In genomic region chr7:45341303-45341702, GRCm38 (mm10) we compare ENCODE assay signal across 8 mouse cellular contexts. TPM values are rescaled to one million over a fixed set of nuclear protein-coding genes. Genes with fewer than 3 reads are reported as not detected.
DNase-seq lines count a peak whose midpoint lies in the region; ATAC-seq and TF ChIP-seq lines count a peak whose summit lies in the region.

No protein-coding gene starts in this region.

- 5% methylated on average over 8 of the region's 8 CpGs for WGBS in forebrain, embryonic 10.5 days
- 4% methylated on average over 8 of the region's 8 CpGs for WGBS in heart, embryonic 15.5 days
- 2% methylated on average over 8 of the region's 8 CpGs for WGBS in liver, embryonic 14.5 days (ENCODE audit: insufficient replicate concordance)
- WGBS in neural tube, embryonic 12.5 days, result 5% methylated on average over 8 of the region's 8 CpGs

- H3K4me3 ChIP-seq in forebrain, embryonic 10.5 days, result peak overlapping the region; percentile 69
- peak overlapping the region; percentile 54; the same call in 1 of the 2 replicates for H3K4me3 ChIP-seq in heart, embryonic 15.5 days
- H3K4me3 ChIP-seq in liver, embryonic 14.5 days (ENCODE audit: insufficient read depth in 1 of 2, low read depth in 2 of 2, low read length in 2 of 2), result no peak overlapping the region
- H3K4me3 ChIP-seq in neural tube, embryonic 12.5 days, result no peak overlapping the region

- TF ChIP-seq EP300 in liver, embryonic 14.5 days (IDR thresholded peaks at IDR 0.05; ENCODE audit: low read depth), result no peak

- peak; percentile 15; the same call in 1 of the 2 replicates for ATAC-seq in heart, embryonic 15.5 days (replicated peaks; ENCODE audit: insufficient number of reproducible peaks, insufficient read depth, low FRiP score, low read depth)
- peak; percentile 50 for ATAC-seq in liver, embryonic 14.5 days (ENCODE audit: insufficient read depth)
- ATAC-seq in neural tube, embryonic 12.5 days (ENCODE audit: low FRiP score, low read depth), result no peak

- no peaks in the 10 kb centered on the region for H3K9me3 ChIP-seq in forebrain, embryonic 10.5 days
- H3K9me3 ChIP-seq in heart, embryonic 15.5 days (replicated peaks), result no peaks in the 10 kb centered on the region
- H3K9me3 ChIP-seq in liver, embryonic 14.5 days (ENCODE audit: control insufficient read depth, low read length), result no peaks in the 10 kb centered on the region
- H3K9me3 ChIP-seq in neural tube, embryonic 12.5 days, result no peaks in the 10 kb centered on the region

- H3K4me2 ChIP-seq in heart, embryonic 15.5 days, result peak overlapping the region; percentile 87
- H3K4me2 ChIP-seq in liver, embryonic 14.5 days (ENCODE audit: low read depth), result peak overlapping the region; percentile 81
- H3K4me2 ChIP-seq in neural tube, embryonic 12.5 days (replicated peaks), result peak overlapping the region; percentile 93

- H3K9ac ChIP-seq in heart, embryonic 15.5 days, result no peak overlapping the region
- no peak overlapping the region for H3K9ac ChIP-seq in liver, embryonic 14.5 days (replicated peaks)
- H3K9ac ChIP-seq in neural tube, embryonic 12.5 days, result no peak overlapping the region

- H3K4me1 ChIP-seq in forebrain, embryonic 10.5 days, result peaks cover 50% of the 10 kb centered on the region
- H3K4me1 ChIP-seq in heart, embryonic 15.5 days (replicated peaks), result peaks cover 46% of the 10 kb centered on the region
- H3K4me1 ChIP-seq in liver, embryonic 14.5 days (replicated peaks; ENCODE audit: control insufficient read depth in 2 of 2, insufficient read depth in 2 of 2, low read length in 1 of 2), result peaks cover 15 to 31% of the 10 kb centered on the region in 2 experiments
- H3K4me1 ChIP-seq in neural tube, embryonic 12.5 days, result peaks cover 34% of the 10 kb centered on the region

- H3K36me3 ChIP-seq in forebrain, embryonic 10.5 days (replicated peaks), result no peaks in the 10 kb centered on the region; the same call in 1 of the 2 replicates
- no peaks in the 10 kb centered on the region for H3K36me3 ChIP-seq in heart, embryonic 15.5 days
- H3K36me3 ChIP-seq in liver, embryonic 14.5 days (replicated peaks; ENCODE audit: control insufficient read depth, insufficient read depth, low read depth), result no peaks in the 10 kb centered on the region
- H3K36me3 ChIP-seq in neural tube, embryonic 12.5 days, result peaks cover 9% of the 10 kb centered on the region; the same call in 1 of the 2 replicates

- H3K27me3 ChIP-seq in forebrain, embryonic 10.5 days (ENCODE audit: poor library complexity, severe bottlenecking), result peaks cover 48% of the 10 kb centered on the region
- H3K27me3 ChIP-seq in heart, embryonic 15.5 days, result 0 out of 2 replicates have a peak, but pooled peaks cover 5% of the 10 kb centered on the region
- H3K27me3 ChIP-seq in liver, embryonic 14.5 days (ENCODE audit: control insufficient read depth, insufficient read depth, low read length), result peaks cover 2% of the 10 kb centered on the region; the same call in 1 of the 2 replicates
- H3K27me3 ChIP-seq in neural tube, embryonic 12.5 days (replicated peaks), result peaks cover 9% of the 10 kb centered on the region; the same call in 1 of the 2 replicates

- H3K27ac ChIP-seq in forebrain, embryonic 10.5 days, result peak overlapping the region; percentile 48; the same call in 1 of the 2 replicates
- no peak overlapping the region; the same call in 1 of the 2 replicates for H3K27ac ChIP-seq in heart, embryonic 15.5 days
- H3K27ac ChIP-seq in liver, embryonic 14.5 days, result no peak overlapping the region
- H3K27ac ChIP-seq in neural tube, embryonic 12.5 days, result no peak overlapping the region

- peak; percentile 94 for DNase-seq in ES-CJ7 (ENCODE audit: low read depth, low spot score)
- peak; percentile 93 for DNase-seq in c-Kit-positive CD71-positive TER-119-negative erythroid progenitor cells, embryonic 14.5 days (ENCODE audit: low read depth)
- peak; percentile 80 for DNase-seq in forebrain, embryonic 10.5 days (ENCODE audit: extremely low spot score, low spot score)
- peak; percentile 77 to 80 for DNase-seq in kidney, postnatal 25 days
- DNase-seq in liver, embryonic 14.5 days (ENCODE audit: low read depth in 3 of 3, low spot score in 3 of 3), result peak; percentile 76 to 82 (median 77)
- peak; percentile 83 for DNase-seq in telencephalon, adult 2 months (ENCODE audit: low read depth, low spot score)

- peak; percentile 87 for TF ChIP-seq CTCF in liver, embryonic 14.5 days (IDR thresholded peaks at IDR 0.05; ENCODE audit: low read depth)

RNA-seq across cellular contexts. Expression of gene Hrc, which starts 6.2 kb away (rescaled TPM):
- 0.31 and 0.42 TPM in 2 replicates for polyA plus RNA-seq in forebrain, embryonic 10.5 days (2016; fragmentation: Nextera tagmentation; extraction: Ambion mirVana)
- polyA plus RNA-seq in heart, embryonic 15.5 days (2015; fragmentation: Nextera tagmentation; extraction: Ambion mirVana), result 25.2 and 26.4 TPM in 2 replicates
- 0.02 and 0.07 TPM in 2 replicates for polyA plus RNA-seq in liver, embryonic 14.5 days (2012; rRNA removed)
- not detected in 2 replicates for polyA plus RNA-seq in liver, embryonic 14.5 days (2014; fragmentation: Nextera tagmentation; extraction: Ambion mirVana)
- 0.46 and 0.77 TPM in 2 replicates for polyA plus RNA-seq in neural tube, embryonic 12.5 days (2016; fragmentation: Nextera tagmentation; extraction: Ambion mirVana)

RNA-seq across cellular contexts. Expression of gene Trpm4, which starts 7.7 kb away (rescaled TPM):
- polyA plus RNA-seq in forebrain, embryonic 10.5 days (2016; fragmentation: Nextera tagmentation; extraction: Ambion mirVana), result 8.3 and 8.9 TPM in 2 replicates
- 12.7 and 15.8 TPM in 2 replicates for polyA plus RNA-seq in heart, embryonic 15.5 days (2015; fragmentation: Nextera tagmentation; extraction: Ambion mirVana)
- 0.70 and 0.87 TPM in 2 replicates for polyA plus RNA-seq in liver, embryonic 14.5 days (2012; rRNA removed)
- polyA plus RNA-seq in liver, embryonic 14.5 days (2014; fragmentation: Nextera tagmentation; extraction: Ambion mirVana), result 0.43 and 0.60 TPM in 2 replicates
- polyA plus RNA-seq in neural tube, embryonic 12.5 days (2016; fragmentation: Nextera tagmentation; extraction: Ambion mirVana), result 9.6 and 11.0 TPM in 2 replicates

RNA-seq across cellular contexts. Expression of gene Ppfia3, which starts 25.5 kb away (rescaled TPM):
- polyA plus RNA-seq in forebrain, embryonic 10.5 days (2016; fragmentation: Nextera tagmentation; extraction: Ambion mirVana), result 6.0 and 8.9 TPM in 2 replicates
- 1.6 and 2.1 TPM in 2 replicates for polyA plus RNA-seq in heart, embryonic 15.5 days (2015; fragmentation: Nextera tagmentation; extraction: Ambion mirVana)
- polyA plus RNA-seq in liver, embryonic 14.5 days (2012; rRNA removed), result 0.21 and 0.22 TPM in 2 replicates
- 0.25 TPM in 1 of 2 replicates, not detected in the other for polyA plus RNA-seq in liver, embryonic 14.5 days (2014; fragmentation: Nextera tagmentation; extraction: Ambion mirVana)
- 17.1 and 18.1 TPM in 2 replicates for polyA plus RNA-seq in neural tube, embryonic 12.5 days (2016; fragmentation: Nextera tagmentation; extraction: Ambion mirVana)

RNA-seq across cellular contexts. Expression of gene Lin7b, which starts 29.1 kb away (rescaled TPM):
- 0.47 and 0.81 TPM in 2 replicates for polyA plus RNA-seq in forebrain, embryonic 10.5 days (2016; fragmentation: Nextera tagmentation; extraction: Ambion mirVana)
- 1.2 and 1.3 TPM in 2 replicates for polyA plus RNA-seq in heart, embryonic 15.5 days (2015; fragmentation: Nextera tagmentation; extraction: Ambion mirVana)
- polyA plus RNA-seq in liver, embryonic 14.5 days (2012; rRNA removed), result 0.10 and 0.23 TPM in 2 replicates
- 0.20 TPM in 1 of 2 replicates, not detected in the other for polyA plus RNA-seq in liver, embryonic 14.5 days (2014; fragmentation: Nextera tagmentation; extraction: Ambion mirVana)
- 3.5 TPM in 2 replicates for polyA plus RNA-seq in neural tube, embryonic 12.5 days (2016; fragmentation: Nextera tagmentation; extraction: Ambion mirVana)

RNA-seq across cellular contexts. Expression of gene Snrnp70, which starts 54.2 kb away (rescaled TPM):
- 295 TPM in 2 replicates for polyA plus RNA-seq in forebrain, embryonic 10.5 days (2016; fragmentation: Nextera tagmentation; extraction: Ambion mirVana)
- 123 and 146 TPM in 2 replicates for polyA plus RNA-seq in heart, embryonic 15.5 days (2015; fragmentation: Nextera tagmentation; extraction: Ambion mirVana)
- 132 and 203 TPM in 2 replicates for polyA plus RNA-seq in liver, embryonic 14.5 days (2012; rRNA removed)
- 28.0 and 28.8 TPM in 2 replicates for polyA plus RNA-seq in liver, embryonic 14.5 days (2014; fragmentation: Nextera tagmentation; extraction: Ambion mirVana)
- polyA plus RNA-seq in neural tube, embryonic 12.5 days (2016; fragmentation: Nextera tagmentation; extraction: Ambion mirVana), result 269 and 286 TPM in 2 replicates

Comparison
In these comparisons a context has a peak if more than half of its experiments do, and no peak if none do; other contexts are left out.
1. H3K4me3 ChIP-seq: peak in forebrain, embryonic 10.5 days (single experiment) and heart, embryonic 15.5 days (single experiment); none in liver, embryonic 14.5 days (0 of 2) and neural tube, embryonic 12.5 days (single experiment).
2. RNA of gene Hrc, which starts 6.2 kb away (polyA plus RNA-seq): 25.2 to 26.4 TPM in heart, embryonic 15.5 days; 0.46 to 0.77 TPM in neural tube, embryonic 12.5 days, 0.31 to 0.42 TPM in forebrain, embryonic 10.5 days and 0.02 to 0.07 TPM in liver, embryonic 14.5 days; every median in the first group is over 10 times any median in the second.
3. Peak in every context shown above with its lines, with median percentiles within 50 percentile points of each other: DNase-seq and H3K4me2 ChIP-seq.